Mouse (Mus musculus) kidney, adult 2 months (tissue): ENCODE results near the gene Itgb6. TPM values are rescaled to one million over a fixed set of nuclear protein-coding genes. Genes with fewer than 3 reads are reported as not detected.

ENCODE experiments used
- DNase-seq: peaks from one replicate; pipeline ENCODE4 v3.0.0; 2021
- H3K27ac ChIP-seq: fragments of 200-500 bp; 2 replicates; pipeline ENCODE4 v1.5.1; 2012; ENCODE audit warnings: low read depth, low read length, control low read depth, inconsistent platforms; ENCODE audit not compliant: insufficient read depth
- H3K27me3 ChIP-seq: fragments of 200-500 bp; replicated peaks from 2 replicates; pipeline ENCODE4 v1.6.1; 2012; ENCODE audit warnings: mild to moderate bottlenecking, moderate library complexity, low read length, inconsistent platforms; ENCODE audit not compliant: control insufficient read depth, insufficient read depth
- H3K36me3 ChIP-seq: fragments of 200-500 bp; 2 replicates; pipeline ENCODE4 v1.6.1; 2012; ENCODE audit warnings: mild to moderate bottlenecking, moderate library complexity, low read length, inconsistent platforms; ENCODE audit not compliant: control insufficient read depth, insufficient read depth
- H3K4me1 ChIP-seq: fragments of 200-500 bp; 2 replicates; pipeline ENCODE4 v1.6.1; 2011; ENCODE audit warnings: low read length; ENCODE audit not compliant: control insufficient read depth, insufficient read depth
- H3K4me3 ChIP-seq: fragments of 200-500 bp; 2 replicates; pipeline ENCODE4 v1.5.1; 2011; ENCODE audit warnings: mild to moderate bottlenecking, low read depth, low read length, control low read depth; ENCODE audit not compliant: insufficient read depth
- CTCF ChIP-seq: fragments of 200-500 bp; conservative IDR thresholded peaks from 2 replicates; pipeline ENCODE4 v1.5.1; 2011; ENCODE audit warnings: low read depth, mild to moderate bottlenecking, control low read depth, low read length, moderate library complexity, mixed read lengths; ENCODE audit not compliant: insufficient read depth, insufficient read length
- POLR2A ChIP-seq: fragments of 200-500 bp; IDR thresholded peaks from one replicate; pipeline ENCODE4 v1.6.1; 2011; ENCODE audit warnings: low read depth, low read length, control low read depth
- WGBS: fragments of 180-500 bp; shearing (Covaris S2); methylation state at CpG from one replicate; pipeline ENCODE4 v1.1.7; 2018; 5-methylcytosine and 5-hydroxymethylcytosine counted together
- polyA plus RNA-seq: library from polyadenylated mRNA; depleted of rRNA; stranded (reverse); fragments of >200 nt; gene quantifications from 2 replicates; pipeline ENCODE4 v1.2.3, GENCODE M21; 2012

Gene Itgb6
- polyA plus RNA-seq, 1 experiment = 55.8 TPM

DNA sequence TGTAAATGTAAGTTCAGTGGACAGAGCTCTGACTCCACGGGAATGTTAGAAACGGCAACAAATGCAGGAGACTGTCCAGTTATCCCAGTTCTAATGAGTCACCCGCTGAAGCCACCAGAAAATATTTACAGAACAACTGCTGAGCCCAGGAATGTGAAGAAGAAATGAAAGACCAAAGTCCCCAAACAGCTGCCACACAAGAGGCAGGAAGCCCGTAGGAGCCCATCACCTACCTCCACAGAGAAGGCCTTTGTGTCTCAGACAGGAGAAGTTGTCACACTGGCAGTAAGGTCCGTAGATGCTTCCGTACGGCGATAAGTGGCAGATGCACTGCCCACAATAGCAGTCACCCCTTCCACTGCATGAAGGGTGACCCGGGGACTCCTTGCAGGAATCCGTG, 94.9 kb downstream of the Itgb6 start:
- no peak for DNase-seq
- H3K36me3 ChIP-seq = peaks cover 4% of the 10 kb centered on the region; the same call in 1 of the 2 replicates
- no peak overlapping the region for H3K4me3 ChIP-seq
- H3K27me3 ChIP-seq = no peaks in the 10 kb centered on the region
- H3K27ac ChIP-seq = no peak overlapping the region
- TF ChIP-seq CTCF = no peak
- TF ChIP-seq POLR2A = no peak
- 76% methylated on average over 10 of the region's 10 CpGs for WGBS
- no peaks in the 10 kb centered on the region for H3K4me1 ChIP-seq

DNA sequence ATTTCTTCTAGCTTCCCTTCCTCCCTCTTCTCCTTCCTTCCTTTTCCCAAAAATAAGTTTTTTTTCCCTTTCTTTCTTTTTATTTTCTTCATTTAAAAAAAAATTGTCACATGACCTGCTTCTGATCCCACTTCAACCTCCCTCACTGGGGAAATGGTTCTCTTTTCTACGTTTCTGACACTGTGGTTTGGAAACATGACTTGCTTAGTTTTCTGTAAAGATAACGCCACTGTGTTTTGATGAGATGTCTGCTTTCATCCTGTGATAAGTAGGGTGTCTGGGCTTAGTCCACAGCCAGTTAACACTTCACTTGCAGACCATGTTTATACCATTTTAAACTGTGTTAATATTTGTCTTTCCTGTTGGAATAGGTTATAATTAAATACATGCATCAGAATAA, 96.7 kb downstream of the Itgb6 start:
- WGBS = 62% methylated on average over 2 of the region's 2 CpGs
- Histone ChIP-seq H3K36me3 (peaks cover 4% of the 10 kb centered on the region; the same call in 1 of the 2 replicates), H3K4me1 (no peaks in the 10 kb centered on the region), H3K4me3 (no peak overlapping the region), H3K27me3 (no peaks in the 10 kb centered on the region), H3K27ac (no peak overlapping the region)
- TF ChIP-seq CTCF = no peak
- no peak for TF ChIP-seq POLR2A
- DNase-seq = no peak

DNA sequence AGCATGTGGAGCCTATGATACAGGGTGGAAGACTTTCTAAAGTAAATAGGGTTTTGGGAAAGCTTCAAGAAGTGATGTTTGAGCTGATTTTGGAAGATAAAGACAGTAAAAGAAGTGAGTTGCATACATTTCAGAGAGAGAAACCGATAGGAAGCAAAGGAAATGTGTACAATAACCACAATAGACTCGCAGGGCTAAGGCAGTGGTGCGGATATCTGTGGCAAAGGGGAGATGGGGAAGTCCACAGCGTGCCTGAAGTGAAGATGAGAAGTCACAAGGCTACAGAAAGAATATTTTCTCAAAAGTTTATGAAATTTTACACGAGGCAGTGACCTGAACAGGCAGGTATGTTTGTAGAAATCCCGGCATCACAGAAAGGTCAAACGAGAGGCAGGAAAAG, 100.3 kb downstream of the Itgb6 start:
- H3K27ac ChIP-seq = no peak overlapping the region
- TF ChIP-seq CTCF (no peak), POLR2A (no peak)
- no peak for DNase-seq
- H3K27me3 ChIP-seq = no peaks in the 10 kb centered on the region
- WGBS = 73% methylated on average over 7 of the region's 7 CpGs
- no peak overlapping the region for H3K4me3 ChIP-seq
- H3K4me1 ChIP-seq = no peaks in the 10 kb centered on the region
- peaks cover 1% of the 10 kb centered on the region; the same call in 1 of the 2 replicates for H3K36me3 ChIP-seq

DNA sequence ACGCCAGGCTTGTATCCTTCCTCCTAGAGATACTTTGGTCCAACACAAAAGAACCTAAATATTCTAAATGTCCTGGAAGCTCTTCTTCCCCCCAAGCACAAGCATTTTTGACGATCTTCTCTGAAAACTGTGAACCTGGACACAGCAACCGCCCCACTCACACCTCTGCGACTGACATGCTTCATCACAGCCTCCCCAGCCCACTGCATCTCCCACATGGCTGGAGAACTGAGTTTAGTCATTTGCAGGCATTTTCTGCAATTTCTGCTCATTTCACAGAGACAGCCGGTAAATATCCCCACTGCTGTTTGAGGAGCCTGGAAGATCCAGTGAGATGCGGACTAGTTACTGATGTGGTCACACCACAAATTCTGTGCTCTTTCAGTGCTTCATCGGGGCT, 107.7 kb downstream of the Itgb6 start:
- WGBS = 94% methylated on average over 7 of the region's 7 CpGs
- no peaks in the 10 kb centered on the region for H3K27me3 ChIP-seq
- H3K36me3 ChIP-seq = peaks cover 2% of the 10 kb centered on the region; the same call in 1 of the 2 replicates
- no peak overlapping the region for H3K27ac ChIP-seq
- no peaks in the 10 kb centered on the region for H3K4me1 ChIP-seq
- TF ChIP-seq CTCF (no peak), POLR2A (no peak)
- DNase-seq = no peak
- H3K4me3 ChIP-seq = no peak overlapping the region

DNA sequence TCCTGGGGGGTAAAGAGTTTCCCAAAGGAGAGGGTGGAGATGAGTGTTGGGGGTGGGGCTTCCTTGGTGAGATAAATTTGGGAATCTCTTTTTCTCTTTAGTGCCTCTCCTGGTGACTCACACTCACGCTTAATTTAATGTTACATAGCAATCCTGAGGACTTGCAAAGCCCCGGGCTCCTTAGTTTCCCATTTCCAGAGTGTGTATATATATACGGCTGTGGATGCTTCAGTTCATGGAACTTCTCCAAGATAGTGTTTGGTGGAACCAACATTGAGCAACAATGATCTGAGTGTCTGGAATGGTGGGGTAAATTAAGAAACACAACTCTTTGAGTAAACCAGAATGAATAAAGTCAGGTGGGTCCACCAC, 108.6 kb downstream of the Itgb6 start:
- TF ChIP-seq POLR2A (no peak), CTCF (no peak)
- Histone ChIP-seq H3K27me3 (no peaks in the 10 kb centered on the region), H3K36me3 (peaks cover 2% of the 10 kb centered on the region; the same call in 1 of the 2 replicates), H3K27ac (no peak overlapping the region), H3K4me3 (no peak overlapping the region), H3K4me1 (no peaks in the 10 kb centered on the region)
- DNase-seq = no peak
- 84% methylated on average over 3 of the region's 3 CpGs for WGBS

DNA sequence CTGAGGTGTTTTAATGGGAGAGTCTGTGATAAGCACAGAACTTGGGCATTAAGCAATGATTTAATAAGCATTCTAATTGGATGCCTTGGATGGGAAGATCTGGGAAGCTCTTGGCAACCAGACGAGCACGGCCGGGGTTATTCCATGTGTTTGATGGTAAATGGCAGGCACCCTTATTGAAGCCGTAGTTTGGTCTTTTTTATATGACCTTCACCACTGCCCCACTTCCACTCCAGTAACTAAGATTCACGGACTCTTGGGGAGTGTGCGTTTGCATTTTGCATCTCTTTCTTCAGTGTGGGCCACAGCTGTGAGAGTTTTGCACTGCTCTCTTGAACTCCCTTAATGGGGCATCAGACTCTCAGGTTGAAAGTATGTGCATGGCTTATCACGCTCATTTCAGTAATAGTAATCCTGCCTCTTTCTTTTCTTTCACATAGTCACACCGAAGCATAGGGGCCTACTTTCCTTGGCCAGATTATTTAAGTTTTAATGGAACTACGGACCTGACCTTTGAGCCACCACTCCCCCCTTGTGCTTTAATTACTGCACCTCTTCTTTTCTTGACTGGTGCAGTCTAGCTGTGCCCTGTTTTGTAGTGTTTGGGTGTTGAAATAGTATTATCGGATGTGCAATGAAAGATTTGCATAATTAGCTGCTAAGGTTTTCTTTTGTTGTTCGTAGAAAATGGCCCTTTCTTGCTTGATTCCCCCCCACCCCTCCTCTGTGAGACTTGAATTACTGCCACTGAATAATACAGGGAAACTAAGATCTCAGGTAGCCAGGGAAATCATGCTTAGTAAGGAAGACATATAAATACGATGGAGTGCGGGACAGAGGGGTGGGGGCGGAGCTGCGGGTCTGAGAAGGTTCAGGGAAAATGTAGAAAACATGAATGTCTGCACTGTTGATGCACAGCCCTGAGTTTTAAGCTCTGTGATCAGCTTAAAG, 109.3 kb downstream of the Itgb6 start:
- Histone ChIP-seq H3K27ac (no peak overlapping the region), H3K36me3 (peaks cover 2% of the 10 kb centered on the region; the same call in 1 of the 2 replicates), H3K4me1 (no peaks in the 10 kb centered on the region), H3K4me3 (no peak overlapping the region), H3K27me3 (no peaks in the 10 kb centered on the region)
- TF ChIP-seq POLR2A (no peak), CTCF (no peak)
- WGBS = 82% methylated on average over 15 of the region's 15 CpGs
- DNase-seq = no peak

DNA sequence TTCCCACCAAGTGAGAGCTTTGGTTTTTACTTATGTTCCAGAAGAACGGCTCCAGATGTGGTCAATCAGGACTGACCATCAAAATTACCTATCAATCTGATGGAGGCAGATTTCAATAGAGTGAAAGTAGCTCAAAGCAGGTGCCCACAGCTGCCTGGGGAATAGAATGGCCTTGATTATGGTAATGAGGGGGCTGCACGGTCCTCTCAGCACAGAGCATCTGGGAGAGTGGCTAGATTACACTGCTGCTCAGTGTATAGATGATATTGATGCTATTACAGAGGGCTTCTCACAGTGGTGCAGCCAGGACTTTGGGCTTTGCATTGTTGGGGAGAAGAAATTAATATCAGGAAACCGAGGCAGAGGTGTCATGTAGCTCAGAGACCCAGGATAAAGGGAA, 110.8 kb downstream of the Itgb6 start:
- Histone ChIP-seq H3K36me3 (peaks cover 2% of the 10 kb centered on the region; the same call in 1 of the 2 replicates), H3K27me3 (no peaks in the 10 kb centered on the region), H3K4me1 (no peaks in the 10 kb centered on the region), H3K27ac (no peak overlapping the region), H3K4me3 (no peak overlapping the region)
- 68% methylated on average over 3 of the region's 3 CpGs for WGBS
- TF ChIP-seq POLR2A = no peak
- no peak for TF ChIP-seq CTCF
- DNase-seq = no peak
